Mouse (Mus musculus) midbrain, embryonic 15.5 days (tissue): ENCODE measurements around the gene Lcp1. TPM values are rescaled to one million over a fixed set of nuclear protein-coding genes. Genes with fewer than 3 reads are reported as not detected.
"Not testable (repeated sequence)": the region's sequence is repeated elsewhere in the genome, so short reads cannot be mapped to it uniquely, and the experiment has no call there.

Source experiments
- ATAC-seq: fragments of 200-750 bp; cut with Nextera tagmentation; replicated peaks from 2 replicates; pipeline ENCODE4 v1.8.0; 2017; ENCODE audit warnings: moderate TSS enrichment
- H3K27ac ChIP-seq: fragments of 300-500 bp; sonication (generic); 2 replicates; pipeline ENCODE4 v1.5.1; 2015; ENCODE audit warnings: mild to moderate bottlenecking, inconsistent platforms
- H3K27me3 ChIP-seq: fragments of 300-500 bp; sonication (generic); replicated peaks from 2 replicates; pipeline ENCODE4 v1.6.1; 2015; ENCODE audit warnings: inconsistent platforms
- H3K36me3 ChIP-seq: fragments of 300-500 bp; sonication (generic); replicated peaks from 2 replicates; pipeline ENCODE4 v1.6.1; 2015; ENCODE audit warnings: inconsistent platforms
- H3K4me1 ChIP-seq: fragments of 300-500 bp; sonication (generic); 2 replicates; pipeline ENCODE4 v1.6.1; 2015; ENCODE audit warnings: inconsistent platforms
- H3K4me2 ChIP-seq: fragments of 300-500 bp; sonication (generic); 2 replicates; pipeline ENCODE4 v1.6.1; 2015; ENCODE audit warnings: inconsistent platforms, mild to moderate bottlenecking, moderate library complexity
- H3K4me3 ChIP-seq: fragments of 300-500 bp; sonication (generic); 2 replicates; pipeline ENCODE4 v1.5.1; 2015; ENCODE audit warnings: mild to moderate bottlenecking, inconsistent platforms
- H3K9ac ChIP-seq: fragments of 300-500 bp; sonication (generic); 2 replicates; pipeline ENCODE4 v1.6.1; 2015; ENCODE audit warnings: mild to moderate bottlenecking, inconsistent platforms
- H3K9me3 ChIP-seq: fragments of 300-500 bp; sonication (generic); 2 replicates; pipeline ENCODE4 v1.6.1; 2016; ENCODE audit warnings: inconsistent platforms
- WGBS: fragments of 180-500 bp; shearing (Covaris S2); methylation state at CpG from one replicate; pipeline ENCODE4 v1.1.7; 2015; ENCODE audit warnings: mixed read lengths; 5-methylcytosine and 5-hydroxymethylcytosine counted together
- polyA plus RNA-seq: library from polyadenylated mRNA; unstranded; fragments of >200 nt; fragmentation: Nextera tagmentation; extraction: Ambion mirVana; gene quantifications from 2 replicates; pipeline ENCODE4 v1.2.1, GENCODE M21; 2015

Lcp1 gene
- 12.0 and 12.9 TPM in 2 replicates for polyA plus RNA-seq

DNA sequence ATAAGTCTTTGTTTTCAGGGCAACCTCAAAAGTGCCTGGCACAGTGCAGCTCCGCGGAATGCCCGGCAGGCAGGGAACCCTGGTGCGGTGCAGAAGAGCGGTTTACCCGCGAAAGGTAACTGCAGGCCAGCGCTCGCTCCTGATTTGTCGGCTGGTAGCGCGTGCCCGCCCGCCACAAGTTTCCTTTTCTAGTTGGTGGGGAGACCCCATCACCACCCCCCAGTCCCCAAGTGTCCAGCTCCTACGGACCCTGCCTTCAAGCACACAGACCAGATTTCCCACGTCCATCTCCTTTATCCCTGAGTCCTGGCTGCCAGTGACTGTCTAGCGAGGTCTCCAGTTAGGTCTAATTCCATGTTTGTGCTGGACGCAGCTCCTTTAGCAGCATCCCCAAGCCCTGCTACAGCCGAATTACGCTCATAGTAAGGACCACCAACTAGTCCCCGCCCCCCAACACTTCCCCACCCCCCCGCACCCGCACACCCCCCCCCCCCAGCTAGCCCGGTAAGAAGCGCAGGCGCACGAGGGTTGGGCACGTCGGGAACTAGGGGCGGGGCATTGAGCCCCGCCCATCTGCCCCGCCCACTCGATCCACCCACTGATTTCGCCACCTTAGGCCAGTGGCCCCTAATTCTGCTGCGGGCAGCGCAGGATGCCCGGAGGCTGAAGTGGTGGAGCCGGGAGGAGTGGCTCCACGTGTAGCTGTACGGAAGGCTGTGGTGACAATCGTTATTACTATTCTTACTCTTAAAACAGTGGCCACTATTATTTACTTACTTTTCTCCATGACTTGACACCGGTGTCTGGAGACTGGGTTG, at the start of gene Lcp1, which contains the start of gene Lrrc63:
Lcp1 (plus strand) TSS at position 601 of the 818 bp plus-strand sequence.
Lrrc63 (minus strand) TSS at position 381 of the 818 bp plus-strand sequence.
- WGBS = 1% methylated on average over 39 of the region's 42 CpGs
- peak within 1 kb of the TSS; percentile 61 for H3K27ac ChIP-seq
- no peaks in the 10 kb centered on the region for H3K9me3 ChIP-seq
- peak within 1 kb of the TSS; percentile 57 for H3K9ac ChIP-seq
- peak; percentile 94 for ATAC-seq
- H3K36me3 ChIP-seq = no peaks in the 10 kb centered on the region
- peaks cover 11% of the 10 kb centered on the region for H3K4me1 ChIP-seq
- no peaks in the 10 kb centered on the region for H3K27me3 ChIP-seq
- peak within 1 kb of the TSS; percentile 88 for H3K4me2 ChIP-seq
- H3K4me3 ChIP-seq = peak within 1 kb of the TSS; percentile 53

- WGBS = 94% methylated on average over 5 of the region's 5 CpGs
These were observed 27.9 kb upstream of the Lcp1 start for GRCm38 (mm10) chr14:75102956-75103355.

DNA sequence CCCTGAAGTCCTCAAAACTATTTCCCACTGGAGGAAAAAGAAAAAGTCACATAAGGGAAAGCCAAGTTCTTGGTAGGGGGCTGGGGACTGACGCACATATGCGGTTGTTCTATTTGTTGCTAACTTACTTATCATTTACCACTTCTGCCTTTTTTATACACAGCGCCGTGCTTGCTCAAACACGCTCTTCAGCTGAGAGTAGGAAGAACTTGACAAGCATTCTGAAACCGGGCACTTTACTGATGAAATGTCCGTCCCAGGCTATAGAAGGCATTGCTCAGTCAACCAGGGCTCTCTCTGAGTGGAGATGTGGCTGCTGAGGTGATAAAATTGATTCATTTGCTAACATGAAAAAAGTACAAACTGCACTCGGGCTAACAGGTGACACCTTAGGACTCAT, 9.2 kb upstream of the Lcp1 start:
- H3K36me3 ChIP-seq = no peaks in the 10 kb centered on the region
- no peak for ATAC-seq
- WGBS = 89% methylated on average over 8 of the region's 8 CpGs
- no peak overlapping the region for H3K4me2 ChIP-seq
- H3K9ac ChIP-seq = no peak overlapping the region
- no peak overlapping the region for H3K27ac ChIP-seq
- no peaks in the 10 kb centered on the region for H3K4me1 ChIP-seq
- H3K9me3 ChIP-seq = no peaks in the 10 kb centered on the region
- no peaks in the 10 kb centered on the region for H3K27me3 ChIP-seq
- H3K4me3 ChIP-seq = no peak overlapping the region

More at GRCm38 (mm10) chr14:75102956-75103355, 27.9 kb upstream of the Lcp1 start:
- Histone ChIP-seq H3K9ac (no peak overlapping the region), H3K4me2 (no peak overlapping the region), H3K4me3 (no peak overlapping the region), H3K27me3 (no peaks in the 10 kb centered on the region), H3K9me3 (no peaks in the 10 kb centered on the region), H3K4me1 (no peaks in the 10 kb centered on the region), H3K27ac (no peak overlapping the region), H3K36me3 (no peaks in the 10 kb centered on the region)
- no peak for ATAC-seq

- no peaks in the 10 kb centered on the region for H3K36me3 ChIP-seq
- no peak overlapping the region for H3K9ac ChIP-seq
- H3K4me2 ChIP-seq = peak overlapping the region; percentile 88
- no peak for ATAC-seq
- H3K27ac ChIP-seq = no peak overlapping the region
- H3K4me1 ChIP-seq = peaks cover 11% of the 10 kb centered on the region
- H3K9me3 ChIP-seq = no peaks in the 10 kb centered on the region
- peak overlapping the region; percentile 53 for H3K4me3 ChIP-seq
- 5% methylated on average over 12 of the region's 12 CpGs for WGBS
- H3K27me3 ChIP-seq = no peaks in the 10 kb centered on the region
These were observed 529 bp downstream of the Lcp1 start for GRCm38 (mm10) chr14:75131324-75131935.

GRCm38 (mm10) chr14:75136119-75136966, 5.4 kb downstream of the Lcp1 start:
- no peak overlapping the region for H3K4me2 ChIP-seq
- no peak overlapping the region for H3K9ac ChIP-seq
- H3K9me3 ChIP-seq = no peaks in the 10 kb centered on the region
- no peaks in the 10 kb centered on the region for H3K27me3 ChIP-seq
- no peaks in the 10 kb centered on the region for H3K36me3 ChIP-seq
- ATAC-seq = no peak
- H3K4me1 ChIP-seq = peaks cover 2% of the 10 kb centered on the region; the same call in 1 of the 2 replicates
- no peak overlapping the region for H3K27ac ChIP-seq
- WGBS = 85% methylated on average over 25 of the region's 25 CpGs
- H3K4me3 ChIP-seq = no peak overlapping the region

DNA sequence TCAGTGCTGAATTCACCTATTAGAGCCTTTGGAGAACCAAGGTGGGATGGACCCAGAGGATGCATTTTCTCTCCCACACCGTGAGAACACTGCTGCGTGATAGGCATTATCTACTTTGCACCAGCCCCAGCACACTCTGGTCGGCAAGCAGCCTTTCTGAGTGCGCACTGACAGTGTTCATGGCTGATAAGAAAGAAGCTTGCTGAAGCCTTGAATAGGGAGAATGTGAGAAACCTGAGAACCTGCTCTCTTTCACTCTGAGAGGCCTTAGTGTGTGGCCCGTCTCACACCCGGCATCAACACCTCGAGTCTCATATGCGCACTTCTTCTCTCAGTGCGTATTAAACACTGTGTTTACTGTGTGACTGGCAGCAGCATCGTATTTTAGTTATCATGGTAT, 7.6 kb downstream of the Lcp1 start:
- H3K4me3 ChIP-seq = no peak overlapping the region
- H3K27me3 ChIP-seq = no peaks in the 10 kb centered on the region
- H3K4me1 ChIP-seq = no peaks in the 10 kb centered on the region
- H3K36me3 ChIP-seq = no peaks in the 10 kb centered on the region
- H3K9me3 ChIP-seq = no peaks in the 10 kb centered on the region
- no peak for ATAC-seq
- H3K27ac ChIP-seq = no peak overlapping the region
- 69% methylated on average over 10 of the region's 10 CpGs for WGBS
- no peak overlapping the region for H3K9ac ChIP-seq
- no peak overlapping the region for H3K4me2 ChIP-seq

GRCm38 (mm10) chr14:75139225-75139624, 8.3 kb downstream of the Lcp1 start:
- no peak for ATAC-seq
- Histone ChIP-seq H3K27ac (no peak overlapping the region), H3K27me3 (no peaks in the 10 kb centered on the region), H3K36me3 (no peaks in the 10 kb centered on the region), H3K4me3 (no peak overlapping the region), H3K9ac (no peak overlapping the region), H3K4me1 (no peaks in the 10 kb centered on the region), H3K4me2 (no peak overlapping the region), H3K9me3 (no peaks in the 10 kb centered on the region)
- WGBS = 92% methylated on average over 2 of the region's 2 CpGs

GRCm38 (mm10) chr14:75147706-75148105, 16.8 kb downstream of the Lcp1 start:
- H3K9ac ChIP-seq, ATAC-seq, H3K36me3 ChIP-seq, H3K4me1 ChIP-seq, H3K27me3 ChIP-seq, H3K4me3 ChIP-seq, H3K27ac ChIP-seq, H3K4me2 ChIP-seq, H3K9me3 ChIP-seq: not testable (repeated sequence)
- 88% methylated on average over 2 of the region's 2 CpGs for WGBS

- no peaks in the 10 kb centered on the region for H3K36me3 ChIP-seq
- no peaks in the 10 kb centered on the region for H3K4me1 ChIP-seq
- no peak overlapping the region for H3K9ac ChIP-seq
- no peak overlapping the region for H3K4me3 ChIP-seq
- WGBS = 82% methylated on average over 9 of the region's 9 CpGs
- H3K9me3 ChIP-seq = no peaks in the 10 kb centered on the region
- no peaks in the 10 kb centered on the region for H3K27me3 ChIP-seq
- ATAC-seq = no peak
- no peak overlapping the region for H3K27ac ChIP-seq
- H3K4me2 ChIP-seq = no peak overlapping the region
These were observed 17.3 kb downstream of the Lcp1 start for GRCm38 (mm10) chr14:75148229-75148628.

GRCm38 (mm10) chr14:75150653-75151052, 19.8 kb downstream of the Lcp1 start:
- Histone ChIP-seq H3K4me1 (no peaks in the 10 kb centered on the region), H3K4me2 (no peak overlapping the region), H3K9me3 (no peaks in the 10 kb centered on the region), H3K36me3 (no peaks in the 10 kb centered on the region), H3K4me3 (no peak overlapping the region), H3K27me3 (no peaks in the 10 kb centered on the region), H3K27ac (no peak overlapping the region), H3K9ac (no peak overlapping the region)
- 73% methylated on average over 2 of the region's 2 CpGs for WGBS
- no peak for ATAC-seq

DNA sequence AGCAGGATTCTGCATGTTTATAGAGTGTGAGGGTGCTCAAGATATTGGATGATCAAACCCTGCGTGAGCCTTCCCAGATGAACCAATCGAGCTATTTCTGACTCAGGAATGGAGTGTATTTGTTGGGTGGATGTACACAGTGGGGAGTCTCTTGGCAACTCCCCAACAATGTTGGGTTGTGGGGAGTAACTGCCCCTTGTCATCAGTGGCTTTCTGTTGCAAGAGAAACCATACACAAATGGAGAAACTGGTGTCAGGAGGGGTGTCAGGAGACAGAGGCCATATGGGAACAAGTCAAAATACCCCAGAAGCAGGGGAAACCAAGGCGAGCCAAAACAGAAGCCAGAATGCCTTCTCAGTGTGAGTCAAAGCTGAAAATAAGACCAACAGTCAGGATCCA, 20.2 kb downstream of the Lcp1 start:
- Histone ChIP-seq H3K4me1 (no peaks in the 10 kb centered on the region), H3K4me2 (no peak overlapping the region), H3K27me3 (no peaks in the 10 kb centered on the region), H3K4me3 (no peak overlapping the region), H3K9me3 (no peaks in the 10 kb centered on the region), H3K27ac (no peak overlapping the region), H3K9ac (no peak overlapping the region), H3K36me3 (no peaks in the 10 kb centered on the region)
- ATAC-seq = no peak
- 71% methylated on average over 3 of the region's 3 CpGs for WGBS

DNA sequence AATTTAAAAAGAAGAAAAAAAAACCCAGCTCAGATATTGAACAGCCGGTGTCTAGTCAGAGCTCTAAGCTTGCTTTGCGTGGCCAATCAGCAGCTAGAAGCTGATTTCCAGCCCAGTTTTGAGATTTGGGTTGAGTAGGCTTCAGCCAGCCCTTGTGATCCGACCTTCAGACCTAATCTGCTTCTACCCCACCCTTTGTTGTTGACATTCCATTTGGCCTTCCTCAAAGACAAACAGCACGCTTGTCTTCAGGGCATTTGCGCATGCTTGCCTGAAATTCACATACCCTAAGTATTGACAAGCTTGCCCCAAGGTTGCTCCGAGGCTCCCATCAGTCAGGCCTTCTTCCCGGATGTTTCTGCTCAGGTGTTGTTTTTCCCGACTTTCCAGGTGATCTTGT, 23.6 kb downstream of the Lcp1 start:
- 87% methylated on average over 8 of the region's 8 CpGs for WGBS
- no peak overlapping the region for H3K4me2 ChIP-seq
- H3K4me3 ChIP-seq = no peak overlapping the region
- no peaks in the 10 kb centered on the region for H3K27me3 ChIP-seq
- H3K4me1 ChIP-seq = no peaks in the 10 kb centered on the region
- H3K36me3 ChIP-seq = no peaks in the 10 kb centered on the region
- no peak for ATAC-seq
- no peak overlapping the region for H3K9ac ChIP-seq
- no peak overlapping the region for H3K27ac ChIP-seq
- no peaks in the 10 kb centered on the region for H3K9me3 ChIP-seq
